Mouse (Mus musculus) intestine, embryonic 16.5 days (tissue): Measurements from ENCODE around the gene Pdzk1ip1. TPM values are rescaled to one million over a fixed set of nuclear protein-coding genes. Genes with fewer than 3 reads are reported as not detected.

Experiments
- ATAC-seq: fragments of 200-750 bp; cut with Nextera tagmentation; 2 replicates; pipeline ENCODE4 v1.8.0; 2017; ENCODE audit warnings: moderate TSS enrichment, moderate library complexity
- H3K27ac ChIP-seq: fragments of 300-500 bp; sonication (generic); 2 replicates; pipeline ENCODE4 v1.5.1; 2014; ENCODE audit warnings: mild to moderate bottlenecking, low read length
- H3K27me3 ChIP-seq: fragments of 300-500 bp; sonication (generic); replicated peaks from 2 replicates; pipeline ENCODE4 v1.6.1; 2014; ENCODE audit warnings: low read length, control low read depth, mixed read lengths; ENCODE audit not compliant: control insufficient read depth, insufficient read depth
- H3K36me3 ChIP-seq: fragments of 300-500 bp; sonication (generic); 2 replicates; pipeline ENCODE4 v1.6.1; 2014; ENCODE audit warnings: low read length, control low read depth; ENCODE audit not compliant: control insufficient read depth, insufficient read depth
- H3K4me1 ChIP-seq: fragments of 300-500 bp; sonication (generic); 2 replicates; pipeline ENCODE4 v1.6.1; 2014; ENCODE audit warnings: low read length, control low read depth, mixed read lengths; ENCODE audit not compliant: control insufficient read depth, insufficient read depth
- H3K4me2 ChIP-seq: fragments of 300-500 bp; sonication (generic); 2 replicates; pipeline ENCODE4 v1.6.1; 2014; ENCODE audit warnings: low read depth, low read length, control low read depth
- H3K4me3 ChIP-seq: fragments of 300-500 bp; sonication (generic); 2 replicates; pipeline ENCODE4 v1.5.1; 2014; ENCODE audit warnings: mild to moderate bottlenecking, low read length
- H3K9ac ChIP-seq: fragments of 300-500 bp; sonication (generic); 2 replicates; pipeline ENCODE4 v1.6.1; 2014; ENCODE audit warnings: low read depth, low read length
- H3K9me3 ChIP-seq: fragments of 300-500 bp; sonication (generic); 2 replicates; pipeline ENCODE4 v1.6.1; 2016; ENCODE audit warnings: low read length, control low read depth; ENCODE audit not compliant: control insufficient read depth
- WGBS: fragments of 180-500 bp; shearing (Covaris S2); extraction: QIAGEN DNeasy Blood & Tissue Kit; methylation state at CpG from one replicate; pipeline ENCODE4 v1.1.7; 2014; 5-methylcytosine and 5-hydroxymethylcytosine counted together
- polyA plus RNA-seq: library from polyadenylated mRNA; unstranded; fragments of >200 nt; fragmentation: Nextera tagmentation; extraction: Ambion mirVana; gene quantifications from 2 replicates; pipeline ENCODE4 v1.2.1, GENCODE M21; 2015

Pdzk1ip1 gene
- polyA plus RNA-seq, 1 experiment from 2014 or later, result 256 TPM

DNA sequence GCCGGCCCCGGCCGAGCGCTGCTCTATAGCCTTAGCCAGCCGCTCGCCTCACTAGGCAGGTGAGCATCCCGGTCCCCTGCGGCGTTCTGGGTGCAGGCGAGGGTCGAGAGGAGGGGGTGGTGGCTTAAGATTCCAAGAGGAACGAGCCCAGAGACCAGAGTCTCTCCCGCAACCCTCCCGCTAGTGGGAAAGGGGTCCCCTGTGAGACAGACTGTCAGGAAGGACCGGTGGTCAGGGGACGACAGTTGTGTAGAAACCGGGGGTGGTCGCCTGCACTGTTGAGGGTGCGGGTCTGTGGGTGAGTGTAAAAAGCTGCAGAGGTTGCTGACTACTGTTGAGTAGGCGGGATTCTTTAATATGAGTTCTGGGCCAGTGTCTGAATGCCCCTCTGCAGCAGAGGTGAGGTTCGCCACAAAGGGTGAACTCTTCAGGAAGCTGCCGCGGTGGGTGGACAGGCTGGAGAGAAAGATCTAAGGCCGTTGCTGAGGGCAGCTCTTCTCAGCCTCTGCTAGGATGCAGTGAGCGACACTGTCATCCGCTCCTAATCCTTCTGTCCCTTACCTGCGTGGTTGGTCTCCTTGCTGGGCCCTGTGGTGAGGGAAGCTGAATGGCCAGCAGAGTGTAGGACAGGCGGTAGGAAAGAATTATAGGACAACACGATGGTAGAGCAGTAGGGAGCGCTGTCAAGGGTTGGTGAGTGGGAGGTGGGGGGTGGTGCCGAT, 24.8 kb upstream of the Pdzk1ip1 start:
- H3K9me3 ChIP-seq, result no peaks in the 10 kb centered on the region
- H3K27me3 ChIP-seq, result peaks cover 73% of the 10 kb centered on the region
- 2% methylated on average over 31 of the region's 31 CpGs for WGBS
- ATAC-seq, result no peak
- H3K27ac ChIP-seq, result no peak overlapping the region
- H3K36me3 ChIP-seq, result no peaks in the 10 kb centered on the region
- peak overlapping the region; percentile 50 for H3K9ac ChIP-seq
- peak overlapping the region; percentile 55 for H3K4me3 ChIP-seq
- peak overlapping the region; percentile 99 for H3K4me2 ChIP-seq
- peaks cover 7% of the 10 kb centered on the region for H3K4me1 ChIP-seq

DNA sequence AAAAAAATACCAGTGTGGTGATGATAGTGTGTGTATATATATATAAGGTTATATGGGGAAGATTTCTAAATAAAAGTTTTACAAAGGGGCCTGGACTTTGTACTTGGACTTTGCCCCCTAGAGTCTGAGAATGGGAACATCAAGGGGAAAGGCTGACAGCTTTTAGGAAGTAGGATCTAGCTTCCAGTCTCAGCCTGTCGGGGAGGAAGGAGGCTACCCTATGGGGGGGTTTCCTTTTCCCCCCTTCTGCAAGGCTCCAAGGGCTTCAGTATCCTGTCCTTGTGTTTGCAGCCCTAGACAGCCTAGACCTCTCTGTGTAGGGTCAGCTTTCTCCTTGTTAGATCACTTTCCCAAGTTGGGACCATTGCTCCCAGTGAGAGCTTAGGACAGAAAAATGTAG, 16.8 kb upstream of the Pdzk1ip1 start:
- Histone ChIP-seq H3K27me3 (no peaks in the 10 kb centered on the region; the same call in 1 of the 2 replicates), H3K36me3 (no peaks in the 10 kb centered on the region), H3K9ac (no peak overlapping the region), H3K4me2 (no peak overlapping the region), H3K27ac (no peak overlapping the region), H3K9me3 (no peaks in the 10 kb centered on the region), H3K4me3 (no peak overlapping the region), H3K4me1 (no peaks in the 10 kb centered on the region)
- 40% methylated on average over 1 of the region's 1 CpGs for WGBS
- ATAC-seq, result 0 out of 2 replicates have a peak, but pooled peaks have one; percentile 46

DNA sequence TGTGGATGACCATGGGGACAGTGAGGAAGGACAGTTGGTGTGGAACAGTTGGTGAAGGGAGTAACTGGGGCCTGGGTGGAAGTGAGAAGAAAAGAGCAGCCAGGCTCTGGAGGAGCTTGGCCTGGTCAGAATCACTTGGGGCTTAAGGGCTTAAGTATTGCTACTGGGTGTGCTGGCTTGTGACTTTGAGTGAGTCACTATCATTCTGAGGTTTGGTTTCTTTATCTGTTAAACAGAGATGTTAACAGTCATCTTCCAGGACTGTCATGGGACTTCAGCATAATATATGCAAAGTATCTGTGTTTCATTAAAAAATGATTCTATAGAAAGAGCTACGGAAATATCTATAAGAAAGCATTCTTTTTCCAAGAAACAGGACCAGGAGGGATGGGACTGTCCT, 13.7 kb upstream of the Pdzk1ip1 start:
- no peak overlapping the region for H3K4me2 ChIP-seq
- 92% methylated on average over 1 of the region's 1 CpGs for WGBS
- H3K27me3 ChIP-seq, result no peaks in the 10 kb centered on the region
- no peak for ATAC-seq
- peak overlapping the region; percentile 33 for H3K27ac ChIP-seq
- no peaks in the 10 kb centered on the region for H3K9me3 ChIP-seq
- no peaks in the 10 kb centered on the region for H3K4me1 ChIP-seq
- no peak overlapping the region for H3K9ac ChIP-seq
- no peaks in the 10 kb centered on the region for H3K36me3 ChIP-seq
- no peak overlapping the region for H3K4me3 ChIP-seq

DNA sequence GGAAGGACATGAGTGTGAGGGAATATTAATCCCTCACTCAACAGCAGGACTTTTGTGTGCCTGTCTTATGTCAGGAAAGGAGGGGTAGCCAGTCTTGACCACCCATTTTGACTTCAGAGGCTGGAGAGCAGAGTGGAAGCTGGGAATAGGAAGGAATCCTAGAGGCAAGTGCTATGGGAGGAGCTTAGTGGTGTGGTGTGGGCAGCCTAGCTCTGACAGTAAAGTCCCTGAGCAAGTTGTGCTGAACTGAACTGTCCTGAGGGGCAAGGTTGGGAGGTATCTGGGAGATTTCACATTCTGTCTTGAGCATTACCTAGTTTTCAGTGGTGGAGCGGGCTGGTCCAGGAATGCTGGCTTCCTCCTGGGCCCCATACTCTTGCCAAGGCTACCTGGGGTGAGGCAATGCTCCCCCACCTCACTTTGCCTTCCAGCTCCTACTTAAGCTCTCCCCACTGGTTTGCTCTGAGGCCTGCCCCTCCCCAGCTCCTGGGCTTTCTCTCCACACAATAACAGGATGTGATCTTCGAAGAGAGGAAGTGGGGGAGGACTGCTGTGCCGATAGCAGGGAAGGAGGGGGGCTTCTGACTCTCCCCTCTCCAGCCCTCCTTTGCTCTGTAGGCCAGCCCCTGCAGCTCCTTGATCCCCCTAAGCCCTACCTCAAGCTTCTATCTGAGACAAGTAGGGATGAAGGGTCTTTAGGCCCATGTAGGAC, 13.1 kb upstream of the Pdzk1ip1 start:
- H3K4me3 ChIP-seq, result no peak overlapping the region
- H3K27me3 ChIP-seq, result no peaks in the 10 kb centered on the region
- no peak overlapping the region for H3K9ac ChIP-seq
- no peaks in the 10 kb centered on the region for H3K9me3 ChIP-seq
- H3K4me2 ChIP-seq, result no peak overlapping the region
- H3K36me3 ChIP-seq, result no peaks in the 10 kb centered on the region
- WGBS, result 38% methylated on average over 3 of the region's 3 CpGs
- no peaks in the 10 kb centered on the region for H3K4me1 ChIP-seq
- peak overlapping the region; percentile 33 for H3K27ac ChIP-seq
- ATAC-seq, result peak; percentile 39; the same call in 1 of the 2 replicates

DNA sequence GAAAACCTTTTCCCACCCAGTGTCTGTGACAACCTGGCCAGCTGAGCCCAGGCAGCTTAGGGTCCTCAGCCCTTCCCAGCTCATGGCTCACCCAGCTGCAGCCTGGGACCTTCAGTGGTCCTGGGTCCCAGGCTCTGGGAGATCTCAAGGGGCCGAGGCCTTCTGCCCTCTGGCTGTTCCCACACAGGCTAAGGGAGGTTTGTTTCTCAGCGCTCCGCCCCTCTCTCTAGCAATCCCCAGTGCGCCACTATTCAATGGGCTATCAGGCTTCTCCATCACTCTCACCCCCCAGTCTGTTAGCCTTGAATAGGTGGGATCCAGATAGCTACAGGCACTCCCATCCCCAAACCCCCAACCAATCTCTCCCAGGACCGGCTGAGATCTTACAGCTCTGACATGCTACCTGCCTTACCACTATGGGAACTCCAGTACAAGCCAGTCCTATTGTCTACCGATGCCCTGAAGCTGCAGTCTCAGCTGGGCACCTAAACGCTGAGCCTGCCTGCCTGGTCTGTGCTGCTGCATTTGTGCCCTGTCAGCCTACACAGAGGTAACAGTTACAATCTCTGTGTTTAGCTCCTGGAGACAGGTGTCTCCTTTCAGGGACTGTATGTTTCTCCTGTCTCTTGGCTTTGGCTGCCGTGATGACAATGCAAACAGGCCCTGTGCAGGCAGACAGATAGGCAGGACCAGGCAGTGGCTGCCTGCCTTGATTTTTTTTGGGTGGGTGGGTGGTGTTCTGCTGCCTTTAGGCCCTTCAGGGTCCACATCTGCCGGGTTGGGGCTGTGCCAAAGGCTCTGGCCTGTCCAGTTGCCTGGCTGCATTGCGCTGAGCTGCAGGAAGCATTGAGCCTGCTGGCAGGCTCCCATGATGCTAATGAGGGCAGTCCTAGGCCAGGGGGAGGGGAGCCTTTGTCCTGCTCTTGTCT, 9.4 kb upstream of the Pdzk1ip1 start:
- no peak overlapping the region for H3K9ac ChIP-seq
- H3K4me3 ChIP-seq, result no peak overlapping the region
- no peaks in the 10 kb centered on the region for H3K4me1 ChIP-seq
- no peaks in the 10 kb centered on the region for H3K27me3 ChIP-seq
- no peaks in the 10 kb centered on the region for H3K36me3 ChIP-seq
- ATAC-seq, result peak; percentile 72
- 41% methylated on average over 10 of the region's 10 CpGs for WGBS
- H3K9me3 ChIP-seq, result no peaks in the 10 kb centered on the region
- no peak overlapping the region for H3K27ac ChIP-seq
- H3K4me2 ChIP-seq, result no peak overlapping the region

DNA sequence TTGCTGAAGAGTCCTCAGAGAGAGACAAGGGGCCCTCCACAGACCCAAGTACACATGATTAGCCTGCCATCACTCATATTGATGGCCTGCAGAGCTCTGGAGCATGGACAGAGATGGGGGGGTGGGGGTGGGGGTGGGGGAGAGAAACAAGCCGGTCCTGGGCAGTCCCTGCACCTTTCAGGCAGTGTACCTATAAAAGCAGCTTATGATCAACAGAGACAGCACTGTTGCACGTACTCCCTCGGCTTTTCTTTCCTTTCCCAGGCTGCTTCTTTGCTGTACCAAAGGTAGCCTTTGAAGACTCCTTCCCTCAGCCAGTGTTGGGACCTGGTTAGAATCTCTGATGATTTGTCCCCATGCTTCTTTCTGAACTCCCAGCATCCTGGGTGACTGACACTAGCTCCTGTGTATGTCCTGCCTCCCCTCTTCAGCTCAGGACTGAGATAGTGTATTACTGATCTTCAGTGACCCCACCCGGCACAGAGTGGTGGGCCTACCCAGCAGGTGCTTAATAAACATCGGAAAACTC, 8.6 kb upstream of the Pdzk1ip1 start:
- H3K27me3 ChIP-seq, result no peaks in the 10 kb centered on the region
- H3K4me2 ChIP-seq, result no peak overlapping the region
- no peaks in the 10 kb centered on the region for H3K36me3 ChIP-seq
- no peak overlapping the region for H3K9ac ChIP-seq
- no peaks in the 10 kb centered on the region for H3K9me3 ChIP-seq
- 37% methylated on average over 5 of the region's 5 CpGs for WGBS
- no peak overlapping the region for H3K4me3 ChIP-seq
- H3K27ac ChIP-seq, result no peak overlapping the region
- no peaks in the 10 kb centered on the region for H3K4me1 ChIP-seq
- no peak for ATAC-seq

DNA sequence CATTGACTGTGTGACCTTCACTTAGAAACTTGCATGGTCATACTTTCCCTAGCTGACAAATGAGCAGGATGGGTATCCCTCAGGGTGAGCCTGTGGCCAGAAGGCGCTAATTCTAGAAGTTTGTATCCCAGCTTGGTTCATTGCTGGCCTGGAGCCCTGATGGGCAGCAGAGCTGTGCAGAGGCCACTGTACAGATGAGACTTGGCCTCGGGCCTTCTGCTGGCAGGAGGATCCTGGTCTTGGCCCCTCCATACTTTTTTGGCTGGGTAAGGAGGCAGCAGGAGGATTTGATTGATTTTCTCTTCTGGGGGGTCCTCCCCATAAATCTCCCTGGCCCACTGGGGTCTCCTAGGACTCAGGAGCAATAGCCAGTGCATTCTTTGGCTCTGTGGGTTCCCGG, 5.5 kb upstream of the Pdzk1ip1 start:
- H3K9me3 ChIP-seq, result no peaks in the 10 kb centered on the region
- ATAC-seq, result no peak
- H3K4me3 ChIP-seq, result no peak overlapping the region
- 88% methylated on average over 3 of the region's 3 CpGs for WGBS
- H3K27ac ChIP-seq, result no peak overlapping the region
- H3K9ac ChIP-seq, result no peak overlapping the region
- H3K4me2 ChIP-seq, result no peak overlapping the region
- H3K27me3 ChIP-seq, result no peaks in the 10 kb centered on the region
- peaks cover 5% of the 10 kb centered on the region for H3K4me1 ChIP-seq
- no peaks in the 10 kb centered on the region for H3K36me3 ChIP-seq

DNA sequence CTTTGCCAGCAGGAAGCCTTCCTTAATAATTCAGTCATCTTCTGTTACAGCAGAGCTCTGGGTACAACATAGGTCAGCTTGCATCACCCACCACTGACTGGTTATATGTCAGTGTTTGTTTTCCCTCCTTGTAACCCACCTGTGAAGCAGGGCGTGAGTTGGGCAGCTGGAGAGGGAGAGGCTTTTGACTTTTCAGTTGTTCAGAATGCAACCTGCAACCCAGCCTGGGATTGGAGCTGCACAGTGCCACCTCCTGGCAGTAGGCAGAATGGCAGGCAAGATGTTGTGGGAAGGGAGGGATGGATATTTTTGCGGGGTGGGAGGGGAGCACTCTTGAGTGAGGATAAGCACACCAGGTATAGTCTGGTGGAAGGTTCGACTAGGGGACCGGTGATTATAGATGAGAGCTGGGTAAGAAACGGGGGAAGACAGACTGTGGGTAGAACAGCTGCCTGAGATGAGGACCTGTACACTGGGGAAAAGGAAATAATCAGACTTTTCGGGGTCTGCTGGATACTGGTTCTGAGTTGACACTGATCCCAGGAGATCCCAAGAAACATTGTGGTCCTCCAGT, 2.9 kb upstream of the Pdzk1ip1 start:
- ATAC-seq, result no peak
- no peaks in the 10 kb centered on the region for H3K36me3 ChIP-seq

More for the DNA sequence above, 2.9 kb upstream of the Pdzk1ip1 start:
- Histone ChIP-seq H3K27me3 (no peaks in the 10 kb centered on the region), H3K9me3 (no peaks in the 10 kb centered on the region), H3K4me1 (peaks cover 9% of the 10 kb centered on the region), H3K4me2 (no peak overlapping the region), H3K27ac (no peak overlapping the region), H3K9ac (no peak overlapping the region), H3K4me3 (no peak overlapping the region)
- WGBS, result 15% methylated on average over 6 of the region's 6 CpGs
